Mouse (Mus musculus): ENCODE results near the gene Qrich2.

DNA sequence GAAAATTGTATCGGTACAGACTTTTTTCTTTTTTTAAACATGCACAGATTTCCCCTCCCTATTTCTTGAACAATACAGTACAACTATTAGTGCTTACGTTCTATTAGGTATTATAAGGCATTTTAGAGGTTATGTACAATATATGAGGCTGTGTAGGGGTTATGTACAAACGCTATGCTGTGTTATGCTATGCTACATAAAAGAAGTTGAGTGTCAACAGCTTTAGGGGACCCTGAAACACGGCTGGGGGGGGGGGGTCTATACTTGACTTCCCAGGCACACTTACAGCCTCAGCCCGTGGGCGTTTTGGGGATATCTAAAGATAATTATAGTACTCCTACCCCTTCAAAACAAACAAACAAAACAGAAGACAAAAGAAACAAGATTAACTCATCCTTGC is 33.9 kb downstream of the Qrich2 start:
- TF ChIP-seq NELFE (IDR thresholded peaks at IDR 0.05; ENCODE audit: low read depth, low read length) (no peak), ETS1 (conservative IDR thresholded peaks at IDR 0.05; ENCODE audit: low read depth, low read length) (no peak), HCFC1 (IDR thresholded peaks at IDR 0.05; ENCODE audit: low read depth, low read length) (no peak), USF2 (conservative IDR thresholded peaks at IDR 0.05; ENCODE audit: low read depth, low read length) (no peak), UBTF (IDR thresholded peaks at IDR 0.05; ENCODE audit: low read depth, low read length) (no peak), EP300 (IDR thresholded peaks at IDR 0.05; ENCODE audit: low read length) (no peak)

Data from CH12.LX (cell line).